Mouse (Mus musculus) left cerebral cortex, postnatal 10 days (tissue): Measurements from ENCODE around the gene Ttc21a. TPM values are rescaled to one million over a fixed set of nuclear protein-coding genes. Genes with fewer than 3 reads are reported as not detected.

Experiments
- DNase-seq, 2 experiments: peaks; one replicate each; pipeline ENCODE4 v3.0.0; 2021 to 2022; ENCODE audit warnings: low spot score in 2 of 2, mixed read lengths in 1 of 2; ENCODE audit errors: extremely low spot score in 1 of 2
- intact Hi-C: fragments of 180-260 bp; cut with DNase I; formaldehyde crosslinking; loops from one replicate; pipeline ENCODE4 v1.15.1; 2025
- total RNA-seq, 2 experiments: library from RNA; stranded (reverse); gene quantifications; 2 replicates each; pipeline ENCODE4 v1.2.3; 2021

Ttc21a gene
- 1 to 10 TPM; 1.1 TPM for total RNA-seq

- peak; percentile 88 to 97 for DNase-seq
- intact Hi-C loops: loop anchor here (5.0 kb wide), 1 partner anchor 45 kb away; the partner anchor contains the start of gene Csrnp1
Observed at GRCm38 (mm10) chr9:119937005-119937773, at the start of gene Ttc21a, which contains the start of gene Gorasp1. Gene Ttc21a (plus strand): TSS chr9:119937606. Gene Gorasp1 (minus strand): TSS chr9:119937565.

GRCm38 (mm10) chr9:119888843-119889246 lies 48.6 kb upstream of the Ttc21a start:
- no peak for DNase-seq
- intact Hi-C loops: no loop called here

GRCm38 (mm10) chr9:119889446-119889845 lies 48.0 kb upstream of the Ttc21a start:
- intact Hi-C loops: no loop called here
- no peak for DNase-seq

GRCm38 (mm10) chr9:119890692-119891091 lies 46.7 kb upstream of the Ttc21a start:
- peak in 1 of 2 experiments; percentile 48 for DNase-seq
- intact Hi-C loops: loop anchor here (10.0 kb wide), 1 partner anchor 246 kb away; no protein-coding TSS in a partner anchor

GRCm38 (mm10) chr9:119893881-119894280 lies 43.5 kb upstream of the Ttc21a start:
- intact Hi-C loops: loop anchor here (10.0 kb wide), 1 partner anchor 249 kb away; no protein-coding TSS in a partner anchor

GRCm38 (mm10) chr9:119894339-119895009 lies 42.9 kb upstream of the Ttc21a start, which contains the start of gene Wdr48:
Gene Wdr48 (plus strand): TSS chr9:119894878.
- intact Hi-C loops: loop anchor here (10.0 kb wide), 1 partner anchor 250 kb away; no protein-coding TSS in a partner anchor

More at GRCm38 (mm10) chr9:119893881-119894280, 43.5 kb upstream of the Ttc21a start:
- no peak for DNase-seq

GRCm38 (mm10) chr9:119895040-119895721 lies 42.2 kb upstream of the Ttc21a start:
- peak; percentile 19 to 75 for DNase-seq
- intact Hi-C loops: loop anchor here (10.0 kb wide), 1 partner anchor 250 kb away; no protein-coding TSS in a partner anchor

More at GRCm38 (mm10) chr9:119894339-119895009, 42.9 kb upstream of the Ttc21a start, which contains the start of gene Wdr48:
- peak; percentile 98 to 99 for DNase-seq

- intact Hi-C loops: loop anchor here (10.0 kb wide), 1 partner anchor 255 kb away; no protein-coding TSS in a partner anchor
- DNase-seq: no peak
Observed at GRCm38 (mm10) chr9:119899446-119899845, 38.0 kb upstream of the Ttc21a start.

GRCm38 (mm10) chr9:119902410-119903151 lies 34.8 kb upstream of the Ttc21a start:
- intact Hi-C loops: no loop called here
- DNase-seq: no peak

GRCm38 (mm10) chr9:119908708-119909107 lies 28.7 kb upstream of the Ttc21a start:
- DNase-seq: no peak
- intact Hi-C loops: loop anchor here (5.0 kb wide), 1 partner anchor 456 kb away; no protein-coding TSS in a partner anchor

- DNase-seq: no peak
- intact Hi-C loops: loop anchor here (5.0 kb wide), 1 partner anchor 458 kb away; no protein-coding TSS in a partner anchor
Observed at GRCm38 (mm10) chr9:119909931-119910330, 27.5 kb upstream of the Ttc21a start.

GRCm38 (mm10) chr9:119913087-119913838 lies 24.1 kb upstream of the Ttc21a start:
- no peak for DNase-seq
- intact Hi-C loops: no loop called here

GRCm38 (mm10) chr9:119919858-119920257 lies 17.5 kb upstream of the Ttc21a start:
- no peak for DNase-seq
- intact Hi-C loops: no loop called here

- intact Hi-C loops: no loop called here
- no peak for DNase-seq
Observed at GRCm38 (mm10) chr9:119923462-119923861, 13.9 kb upstream of the Ttc21a start.

- peak in 1 of 2 experiments; percentile 36 for DNase-seq
Observed at GRCm38 (mm10) chr9:119925120-119925657, 12.2 kb upstream of the Ttc21a start.

GRCm38 (mm10) chr9:119925729-119926128 lies 11.7 kb upstream of the Ttc21a start:
- intact Hi-C loops: no loop called here
- no peak for DNase-seq

More at GRCm38 (mm10) chr9:119925120-119925657, 12.2 kb upstream of the Ttc21a start:
- intact Hi-C loops: no loop called here

- intact Hi-C loops: no loop called here
- DNase-seq: no peak
Observed at GRCm38 (mm10) chr9:119926497-119926896, 10.9 kb upstream of the Ttc21a start.
